Mouse (Mus musculus) ES-CJ7 (cell line): Measurements from ENCODE around the gene Grm7.

Experiments used
- DNase-seq: peaks from one replicate; pipeline ENCODE4 v3.0.0; 2011; ENCODE audit warnings: low read depth, low spot score

Gene Grm7

GRCm38 (mm10) chr6:111559459-111559858 is 914.1 kb downstream of the Grm7 start:
- peak; percentile 60 for DNase-seq

- DNase-seq = no peak
Observed at GRCm38 (mm10) chr6:111561347-111561746, 916.0 kb downstream of the Grm7 start.

GRCm38 (mm10) chr6:111571471-111572088 is 926.2 kb downstream of the Grm7 start:
- no peak for DNase-seq

GRCm38 (mm10) chr6:111584851-111585250 is 939.5 kb downstream of the Grm7 start:
- DNase-seq = no peak

GRCm38 (mm10) chr6:111587572-111587971 is 942.2 kb downstream of the Grm7 start:
- DNase-seq = no peak

- no peak for DNase-seq
Observed at GRCm38 (mm10) chr6:111601892-111602654, 956.7 kb downstream of the Grm7 start.

GRCm38 (mm10) chr6:111610396-111610795 is 965.0 kb downstream of the Grm7 start:
- DNase-seq = peak; percentile 50

GRCm38 (mm10) chr6:111613834-111614233 is 968.5 kb downstream of the Grm7 start:
- no peak for DNase-seq
